Mouse (Mus musculus) limb, embryonic 14.5 days (tissue): ENCODE data around the gene Zfp335. TPM values are rescaled to one million over a fixed set of nuclear protein-coding genes. Genes with fewer than 3 reads are reported as not detected.
A peak's percentile ranks its signal among the peaks of the same experiment; 100 is the strongest.
"Not testable (repeated sequence)": the region's sequence is repeated elsewhere in the genome, so short reads cannot be mapped to it uniquely, and the experiment has no call there.

ENCODE experiments used
- ATAC-seq: fragments of 200-750 bp; cut with Nextera tagmentation; 2 replicates; pipeline ENCODE4 v1.8.0; 2017; ENCODE audit warnings: low read depth, moderate number of reproducible peaks, moderate TSS enrichment; ENCODE audit not compliant: low FRiP score
- DNase-seq: peaks from one replicate; pipeline ENCODE4 v3.0.0-alpha.2; 2015; ENCODE audit warnings: low spot score
- H3K27ac ChIP-seq: fragments of 300-500 bp; sonication (generic); replicated peaks from 2 replicates; pipeline ENCODE4 v1.5.1; 2014; ENCODE audit warnings: low read depth, mild to moderate bottlenecking, low read length, moderate library complexity, mixed read lengths
- H3K27me3 ChIP-seq: fragments of 300-500 bp; sonication (generic); 2 replicates; pipeline ENCODE4 v1.6.1; 2014; ENCODE audit warnings: low read length, mixed read lengths; ENCODE audit not compliant: control insufficient read depth, insufficient read depth
- H3K36me3 ChIP-seq: fragments of 300-500 bp; sonication (generic); 2 replicates; pipeline ENCODE4 v1.6.1; 2014; ENCODE audit warnings: mild to moderate bottlenecking, low read length, moderate library complexity, mixed read lengths; ENCODE audit not compliant: control insufficient read depth, insufficient read depth
- H3K4me1 ChIP-seq: fragments of 300-500 bp; sonication (generic); 2 replicates; pipeline ENCODE4 v1.6.1; 2014; ENCODE audit warnings: antibody characterized with exemption, low read length, mixed read lengths; ENCODE audit not compliant: control insufficient read depth, insufficient read depth
- H3K4me2 ChIP-seq: fragments of 300-500 bp; sonication (generic); replicated peaks from 2 replicates; pipeline ENCODE4 v1.6.1; 2014; ENCODE audit warnings: low read depth, mild to moderate bottlenecking, low read length, moderate library complexity; ENCODE audit not compliant: severe bottlenecking
- H3K4me3 ChIP-seq: fragments of 300-500 bp; sonication (generic); replicated peaks from 2 replicates; pipeline ENCODE4 v1.5.1; 2014; ENCODE audit warnings: low read length
- H3K9ac ChIP-seq: fragments of 300-500 bp; sonication (generic); 2 replicates; pipeline ENCODE4 v1.6.1; 2014; ENCODE audit warnings: mild to moderate bottlenecking, low read depth, low read length, moderate library complexity; ENCODE audit not compliant: severe bottlenecking
- H3K9me3 ChIP-seq: fragments of 300-500 bp; sonication (generic); 2 replicates; pipeline ENCODE4 v1.6.1; 2016; ENCODE audit warnings: low read length; ENCODE audit not compliant: control insufficient read depth
- POLR2A ChIP-seq: fragments of 200-500 bp; IDR thresholded peaks from 2 replicates; pipeline ENCODE4 v1.8.0; 2012; ENCODE audit warnings: inconsistent platforms, mild to moderate bottlenecking, moderate library complexity, borderline replicate concordance; ENCODE audit not compliant: insufficient read depth, insufficient read length; ENCODE audit errors: extremely low read depth
- WGBS: fragments of 180-500 bp; shearing (Covaris S2); extraction: QIAGEN DNeasy Blood & Tissue Kit; methylation state at CpG from one replicate; pipeline ENCODE4 v1.1.7; 2014; 5-methylcytosine and 5-hydroxymethylcytosine counted together
- polyA plus RNA-seq, 2 experiments: library from polyadenylated mRNA; depleted of rRNA in 1 of 2; stranded (reverse) in 1 of 2; unstranded in 1 of 2; fragments of >200 nt; fragmentation: Nextera tagmentation in 1 of 2; extraction: Ambion mirVana in 1 of 2; gene quantifications; 2 replicates each; pipeline versions ENCODE4 v1.2.1 to v1.2.3; 2012 to 2014

The Zfp335 gene
- polyA plus RNA-seq, 2 experiments, result 13.7 to 37.9 TPM

DNA sequence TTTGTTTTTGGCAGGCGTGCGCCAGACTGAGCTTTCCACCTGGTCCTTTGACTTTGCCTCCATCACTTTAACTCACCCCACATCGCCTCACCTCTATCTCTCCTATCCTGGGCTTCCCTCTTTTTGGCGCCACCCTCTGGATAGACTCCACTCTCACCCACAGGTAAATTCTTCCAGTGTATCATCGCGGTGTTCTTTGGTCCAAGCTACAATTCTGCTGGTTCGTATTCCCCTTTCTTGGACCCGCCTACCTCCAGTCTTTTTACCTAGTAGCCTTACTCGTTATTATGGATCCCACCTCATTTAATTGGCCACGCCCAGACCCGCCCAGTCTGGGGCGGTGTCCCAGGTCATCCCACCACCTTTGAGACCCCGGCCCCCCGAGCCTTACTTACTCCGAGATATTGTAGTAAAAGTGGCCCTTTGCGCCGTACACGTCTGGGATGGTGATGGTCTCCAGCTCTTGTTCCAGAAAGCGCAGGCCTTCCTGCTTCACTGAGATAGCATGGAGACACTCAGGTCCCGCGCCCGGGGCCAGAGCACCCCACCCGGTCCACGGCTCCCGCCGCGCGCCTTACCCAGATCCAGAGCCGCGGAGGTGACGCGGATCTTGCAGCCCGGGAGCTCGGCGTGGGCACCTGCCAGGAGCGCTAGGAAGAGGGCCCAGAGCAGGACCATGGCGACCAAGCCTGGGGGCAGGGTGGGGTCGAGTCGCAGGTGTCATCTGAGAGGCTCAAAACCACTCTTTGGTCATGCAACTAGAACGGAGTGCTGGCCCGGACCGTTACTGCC, 55.1 kb downstream of the Zfp335 start:
- Histone ChIP-seq H3K4me3 (peak overlapping the region; percentile 52), H3K27ac (no peak overlapping the region), H3K9ac (peak overlapping the region; percentile 34; the same call in 1 of the 2 replicates), H3K4me2 (peak overlapping the region; percentile 97), H3K4me1 (peaks cover 10% of the 10 kb centered on the region; the same call in 1 of the 2 replicates), H3K9me3 (no peaks in the 10 kb centered on the region), H3K36me3 (no peaks in the 10 kb centered on the region), H3K27me3 (peaks cover 41% of the 10 kb centered on the region)
- no peak for TF ChIP-seq POLR2A
- DNase-seq (no peak), ATAC-seq (peak; percentile 30)
- 1% methylated on average over 42 of the region's 42 CpGs for WGBS

DNA sequence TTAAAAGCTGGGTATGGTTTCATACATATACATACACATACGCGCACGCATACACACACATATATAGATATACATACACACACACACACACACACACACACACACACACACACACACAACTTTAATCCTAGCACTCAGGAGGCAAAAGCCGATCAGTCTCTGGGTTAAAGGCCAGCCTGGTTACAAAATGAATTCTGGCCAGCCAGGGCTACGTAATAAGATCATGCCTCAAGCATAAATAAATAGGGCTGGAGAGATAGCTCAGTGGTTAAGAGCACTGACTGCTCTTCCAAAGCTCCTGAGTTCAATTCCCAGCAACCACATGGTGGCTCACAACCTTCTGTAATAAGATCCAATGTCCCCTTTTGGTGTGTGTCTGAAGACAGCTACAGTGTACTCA, 56.0 kb downstream of the Zfp335 start:
- H3K4me1 ChIP-seq, result peaks cover 10% of the 10 kb centered on the region; the same call in 1 of the 2 replicates
- not testable (repeated sequence) for H3K9me3 ChIP-seq, H3K4me3 ChIP-seq, DNase-seq, ATAC-seq, H3K4me2 ChIP-seq, H3K36me3 ChIP-seq, H3K27ac ChIP-seq, H3K9ac ChIP-seq
- 86% methylated on average over 5 of the region's 5 CpGs for WGBS
- peaks cover 41% of the 10 kb centered on the region for H3K27me3 ChIP-seq

- Histone ChIP-seq H3K9ac (no peak overlapping the region), H3K27ac (no peak overlapping the region), H3K9me3 (no peaks in the 10 kb centered on the region), H3K27me3 (peaks cover 4% of the 10 kb centered on the region), H3K4me2 (no peak overlapping the region), H3K4me3 (no peak overlapping the region), H3K4me1 (no peaks in the 10 kb centered on the region), H3K36me3 (no peaks in the 10 kb centered on the region)
- DNase-seq (no peak), ATAC-seq (no peak)
- 85% methylated on average over 8 of the region's 8 CpGs for WGBS
- no peak for TF ChIP-seq POLR2A
Observed at GRCm38 (mm10) chr2:164850061-164850460, 61.5 kb downstream of the Zfp335 start.

- H3K4me2 ChIP-seq, result no peak overlapping the region
- no peak for DNase-seq
- WGBS, result 51% methylated on average over 3 of the region's 3 CpGs
- no peak overlapping the region for H3K27ac ChIP-seq
- H3K4me1 ChIP-seq, result no peaks in the 10 kb centered on the region
- H3K27me3 ChIP-seq, result no peaks in the 10 kb centered on the region
- no peaks in the 10 kb centered on the region for H3K36me3 ChIP-seq
- ATAC-seq, result no peak
- no peaks in the 10 kb centered on the region for H3K9me3 ChIP-seq
- no peak for TF ChIP-seq POLR2A
- H3K4me3 ChIP-seq, result no peak overlapping the region
- no peak overlapping the region for H3K9ac ChIP-seq
Observed at GRCm38 (mm10) chr2:164845782-164846181, 65.8 kb downstream of the Zfp335 start.

Other genes starting within 250 kb of the Zfp335 start
- gene Wfdc11, start 237.7 kb downstream of the Zfp335 start, polyA plus RNA-seq (2012; rRNA removed), result not detected in 2 replicates
- gene Wfdc11, start 237.7 kb downstream of the Zfp335 start, polyA plus RNA-seq (2014; fragmentation: Nextera tagmentation; extraction: Ambion mirVana), result not detected in 2 replicates
- gene Wfdc13, start 226.7 kb downstream of the Zfp335 start, polyA plus RNA-seq (2012; rRNA removed), result 0.06 and 0.08 TPM in 2 replicates
- gene Wfdc13, start 226.7 kb downstream of the Zfp335 start, polyA plus RNA-seq (2014; fragmentation: Nextera tagmentation; extraction: Ambion mirVana), result 0.18 TPM in 1 of 2 replicates, not detected in the other
- not detected in 2 replicates for gene Spint4, start 213.3 kb downstream of the Zfp335 start, polyA plus RNA-seq (2012; rRNA removed)
- gene Spint4, start 213.3 kb downstream of the Zfp335 start, polyA plus RNA-seq (2014; fragmentation: Nextera tagmentation; extraction: Ambion mirVana), result not detected in 2 replicates
- not detected in 2 replicates for gene Spint5, start 196.5 kb downstream of the Zfp335 start, polyA plus RNA-seq (2012; rRNA removed)
- not detected in 2 replicates for gene Spint5, start 196.5 kb downstream of the Zfp335 start, polyA plus RNA-seq (2014; fragmentation: Nextera tagmentation; extraction: Ambion mirVana)
- 0.67 and 0.79 TPM in 2 replicates for gene Wfdc3, start 165.8 kb downstream of the Zfp335 start, polyA plus RNA-seq (2012; rRNA removed)
- gene Wfdc3, start 165.8 kb downstream of the Zfp335 start, polyA plus RNA-seq (2014; fragmentation: Nextera tagmentation; extraction: Ambion mirVana), result 0.37 and 0.50 TPM in 2 replicates
- gene Dnttip1, start 165.8 kb downstream of the Zfp335 start, polyA plus RNA-seq (2012; rRNA removed), result 46.0 and 58.6 TPM in 2 replicates
- gene Dnttip1, start 165.8 kb downstream of the Zfp335 start, polyA plus RNA-seq (2014; fragmentation: Nextera tagmentation; extraction: Ambion mirVana), result 70.1 and 70.6 TPM in 2 replicates
- gene Ube2c, start 141.9 kb downstream of the Zfp335 start, polyA plus RNA-seq (2012; rRNA removed), result 293 and 329 TPM in 2 replicates
- gene Ube2c, start 141.9 kb downstream of the Zfp335 start, polyA plus RNA-seq (2014; fragmentation: Nextera tagmentation; extraction: Ambion mirVana), result 279 and 305 TPM in 2 replicates
- 178 and 322 TPM in 2 replicates for gene Tnnc2, start 131.8 kb downstream of the Zfp335 start, polyA plus RNA-seq (2012; rRNA removed)
- gene Tnnc2, start 131.8 kb downstream of the Zfp335 start, polyA plus RNA-seq (2014; fragmentation: Nextera tagmentation; extraction: Ambion mirVana), result 273 and 401 TPM in 2 replicates
- gene Snx21, start 125.9 kb downstream of the Zfp335 start, polyA plus RNA-seq (2012; rRNA removed), result 26.0 and 35.0 TPM in 2 replicates
- 29.2 and 34.0 TPM in 2 replicates for gene Snx21, start 125.9 kb downstream of the Zfp335 start, polyA plus RNA-seq (2014; fragmentation: Nextera tagmentation; extraction: Ambion mirVana)
- gene Acot8, start 106.9 kb downstream of the Zfp335 start, polyA plus RNA-seq (2012; rRNA removed), result 31.5 and 41.2 TPM in 2 replicates
- gene Acot8, start 106.9 kb downstream of the Zfp335 start, polyA plus RNA-seq (2014; fragmentation: Nextera tagmentation; extraction: Ambion mirVana), result 14.0 and 15.2 TPM in 2 replicates
- 4.3 and 4.9 TPM in 2 replicates for gene Zswim3, start 106.7 kb downstream of the Zfp335 start, polyA plus RNA-seq (2012; rRNA removed)
- gene Zswim3, start 106.7 kb downstream of the Zfp335 start, polyA plus RNA-seq (2014; fragmentation: Nextera tagmentation; extraction: Ambion mirVana), result 6.9 and 7.0 TPM in 2 replicates
- gene Zswim1, start 89.1 kb downstream of the Zfp335 start, polyA plus RNA-seq (2012; rRNA removed), result 9.1 and 11.2 TPM in 2 replicates
- 19.5 and 19.9 TPM in 2 replicates for gene Zswim1, start 89.1 kb downstream of the Zfp335 start, polyA plus RNA-seq (2014; fragmentation: Nextera tagmentation; extraction: Ambion mirVana)
- 0.09 and 0.13 TPM in 2 replicates for gene Spata25, start 83.2 kb downstream of the Zfp335 start, polyA plus RNA-seq (2012; rRNA removed)
- gene Spata25, start 83.2 kb downstream of the Zfp335 start, polyA plus RNA-seq (2014; fragmentation: Nextera tagmentation; extraction: Ambion mirVana), result not detected in 2 replicates
- 197 and 285 TPM in 2 replicates for gene Ctsa, start 78.9 kb downstream of the Zfp335 start, polyA plus RNA-seq (2012; rRNA removed)
- gene Ctsa, start 78.9 kb downstream of the Zfp335 start, polyA plus RNA-seq (2014; fragmentation: Nextera tagmentation; extraction: Ambion mirVana), result 147 and 163 TPM in 2 replicates
- 7.2 and 8.5 TPM in 2 replicates for gene Neurl2, start 78.3 kb downstream of the Zfp335 start, polyA plus RNA-seq (2012; rRNA removed)
- gene Neurl2, start 78.3 kb downstream of the Zfp335 start, polyA plus RNA-seq (2014; fragmentation: Nextera tagmentation; extraction: Ambion mirVana), result 5.5 and 7.6 TPM in 2 replicates
- gene Pltp, start 54.0 kb downstream of the Zfp335 start, polyA plus RNA-seq (2012; rRNA removed), result 45.5 and 55.3 TPM in 2 replicates
- 51.1 and 56.2 TPM in 2 replicates for gene Pltp, start 54.0 kb downstream of the Zfp335 start, polyA plus RNA-seq (2014; fragmentation: Nextera tagmentation; extraction: Ambion mirVana)
- 40.5 and 48.6 TPM in 2 replicates for gene Pcif1, start 32.5 kb downstream of the Zfp335 start, polyA plus RNA-seq (2012; rRNA removed)
- gene Pcif1, start 32.5 kb downstream of the Zfp335 start, polyA plus RNA-seq (2014; fragmentation: Nextera tagmentation; extraction: Ambion mirVana), result 66.4 and 73.0 TPM in 2 replicates
- 16.7 and 20.3 TPM in 2 replicates for gene Mmp9, start 29.0 kb upstream of the Zfp335 start, polyA plus RNA-seq (2012; rRNA removed)
- 13.6 and 19.1 TPM in 2 replicates for gene Mmp9, start 29.0 kb upstream of the Zfp335 start, polyA plus RNA-seq (2014; fragmentation: Nextera tagmentation; extraction: Ambion mirVana)
- gene Slc12a5, start 49.0 kb upstream of the Zfp335 start, polyA plus RNA-seq (2012; rRNA removed), result 6.9 and 7.0 TPM in 2 replicates
- 0.72 and 0.88 TPM in 2 replicates for gene Slc12a5, start 49.0 kb upstream of the Zfp335 start, polyA plus RNA-seq (2014; fragmentation: Nextera tagmentation; extraction: Ambion mirVana)
- gene Ncoa5, start 123.1 kb upstream of the Zfp335 start, polyA plus RNA-seq (2012; rRNA removed), result 77.3 and 86.3 TPM in 2 replicates
- 58.7 and 68.1 TPM in 2 replicates for gene Ncoa5, start 123.1 kb upstream of the Zfp335 start, polyA plus RNA-seq (2014; fragmentation: Nextera tagmentation; extraction: Ambion mirVana)
- gene Cd40, start 143.9 kb upstream of the Zfp335 start, polyA plus RNA-seq (2012; rRNA removed), result 9.7 and 11.7 TPM in 2 replicates
- 7.4 and 9.1 TPM in 2 replicates for gene Cd40, start 143.9 kb upstream of the Zfp335 start, polyA plus RNA-seq (2014; fragmentation: Nextera tagmentation; extraction: Ambion mirVana)
- not detected in 2 replicates for gene 1700025C18Rik, start 179.0 kb upstream of the Zfp335 start, polyA plus RNA-seq (2012; rRNA removed)
- not detected in 2 replicates for gene 1700025C18Rik, start 179.0 kb upstream of the Zfp335 start, polyA plus RNA-seq (2014; fragmentation: Nextera tagmentation; extraction: Ambion mirVana)